Mouse (Mus musculus) liver, embryonic 12.5 days (tissue): ENCODE measurements around the gene Vps39. TPM values are rescaled to one million over a fixed set of nuclear protein-coding genes. Genes with fewer than 3 reads are reported as not detected.

ENCODE experiments used
- ATAC-seq: fragments of 200-750 bp; cut with Nextera tagmentation; 2 replicates; pipeline ENCODE4 v1.8.0; 2017; ENCODE audit warnings: moderate number of reproducible peaks, mild to moderate bottlenecking, moderate library complexity
- H3K27ac ChIP-seq: fragments of 300-500 bp; sonication (generic); 2 replicates; pipeline ENCODE4 v1.5.1; 2016; ENCODE audit warnings: mild to moderate bottlenecking
- H3K27me3 ChIP-seq: fragments of 300-500 bp; sonication (generic); replicated peaks from 2 replicates; pipeline ENCODE4 v1.6.1; 2016; ENCODE audit warnings: mild to moderate bottlenecking, moderate library complexity
- H3K36me3 ChIP-seq: fragments of 300-500 bp; sonication (generic); 2 replicates; pipeline ENCODE4 v1.6.1; 2016; ENCODE audit warnings: mild to moderate bottlenecking, moderate library complexity
- H3K4me1 ChIP-seq: fragments of 300-500 bp; sonication (generic); 2 replicates; pipeline ENCODE4 v1.6.1; 2016
- H3K4me2 ChIP-seq: fragments of 300-500 bp; sonication (generic); 2 replicates; pipeline ENCODE4 v1.6.1; 2016; ENCODE audit warnings: mild to moderate bottlenecking, moderate library complexity
- H3K4me3 ChIP-seq: fragments of 300-500 bp; sonication (generic); 2 replicates; pipeline ENCODE4 v1.5.1; 2016; ENCODE audit warnings: mild to moderate bottlenecking, moderate library complexity
- H3K9ac ChIP-seq: fragments of 300-500 bp; sonication (generic); 2 replicates; pipeline ENCODE4 v1.6.1; 2016; ENCODE audit warnings: mild to moderate bottlenecking, moderate library complexity
- H3K9me3 ChIP-seq: fragments of 300-500 bp; sonication (generic); replicated peaks from 2 replicates; pipeline ENCODE4 v1.6.1; 2016; ENCODE audit warnings: mild to moderate bottlenecking, moderate library complexity
- WGBS: fragments of 180-500 bp; shearing (Covaris S2); methylation state at CpG from one replicate; pipeline ENCODE4 v1.1.7; 2016; ENCODE audit not compliant: insufficient replicate concordance; 5-methylcytosine and 5-hydroxymethylcytosine counted together
- polyA plus RNA-seq: library from polyadenylated mRNA; unstranded; fragments of >200 nt; fragmentation: Nextera tagmentation; extraction: Ambion mirVana; gene quantifications from 2 replicates; pipeline ENCODE4 v1.2.1, GENCODE M21; 2016

Gene Vps39
- 11.5 and 12.2 TPM in 2 replicates for polyA plus RNA-seq

GRCm38 (mm10) chr2:120352682-120353646, at the start of gene Vps39:
Gene Vps39 (minus strand): TSS chr2:120353137.
- Histone ChIP-seq H3K9ac (peak within 1 kb of the TSS; percentile 93), H3K9me3 (no peaks in the 10 kb centered on the region), H3K27ac (peak within 1 kb of the TSS; percentile 68), H3K4me2 (peak within 1 kb of the TSS; percentile 85), H3K4me3 (peak within 1 kb of the TSS; percentile 98), H3K4me1 (peaks cover 24% of the 10 kb centered on the region), H3K27me3 (no peaks in the 10 kb centered on the region), H3K36me3 (peaks cover 54% of the 10 kb centered on the region)
- peak; percentile 88 for ATAC-seq
- WGBS = 9% methylated on average over 44 of the region's 44 CpGs

- Histone ChIP-seq H3K4me1 (peaks cover 18% of the 10 kb centered on the region), H3K9ac (no peak overlapping the region), H3K27ac (no peak overlapping the region), H3K36me3 (peaks cover 63% of the 10 kb centered on the region), H3K4me2 (no peak overlapping the region), H3K9me3 (no peaks in the 10 kb centered on the region), H3K27me3 (no peaks in the 10 kb centered on the region), H3K4me3 (no peak overlapping the region)
- no peak for ATAC-seq
- 90% methylated on average over 1 of the region's 1 CpGs for WGBS
Measured at GRCm38 (mm10) chr2:120397951-120398350, 45.0 kb upstream of the Vps39 start.

GRCm38 (mm10) chr2:120392406-120392805, 39.5 kb upstream of the Vps39 start:
- ATAC-seq = no peak
- Histone ChIP-seq H3K4me1 (no peaks in the 10 kb centered on the region), H3K36me3 (peaks cover 85% of the 10 kb centered on the region), H3K9me3 (no peaks in the 10 kb centered on the region), H3K4me3 (no peak overlapping the region), H3K4me2 (no peak overlapping the region), H3K9ac (no peak overlapping the region), H3K27ac (no peak overlapping the region), H3K27me3 (no peaks in the 10 kb centered on the region)

GRCm38 (mm10) chr2:120390934-120391333, 38.0 kb upstream of the Vps39 start:
- 74% methylated on average over 1 of the region's 1 CpGs for WGBS
- no peaks in the 10 kb centered on the region for H3K4me1 ChIP-seq
- no peak for ATAC-seq
- no peak overlapping the region for H3K4me3 ChIP-seq
- H3K27me3 ChIP-seq = no peaks in the 10 kb centered on the region
- no peak overlapping the region for H3K4me2 ChIP-seq
- H3K9ac ChIP-seq = no peak overlapping the region
- H3K9me3 ChIP-seq = no peaks in the 10 kb centered on the region
- H3K27ac ChIP-seq = no peak overlapping the region
- peaks cover 85% of the 10 kb centered on the region for H3K36me3 ChIP-seq

- no peak overlapping the region for H3K9ac ChIP-seq
- WGBS = 69% methylated on average over 3 of the region's 3 CpGs
- H3K4me3 ChIP-seq = no peak overlapping the region
- no peak overlapping the region for H3K4me2 ChIP-seq
- no peak overlapping the region for H3K27ac ChIP-seq
- H3K27me3 ChIP-seq = no peaks in the 10 kb centered on the region
- no peaks in the 10 kb centered on the region for H3K9me3 ChIP-seq
- peaks cover 85% of the 10 kb centered on the region for H3K36me3 ChIP-seq
- no peak for ATAC-seq
- no peaks in the 10 kb centered on the region for H3K4me1 ChIP-seq
Measured at GRCm38 (mm10) chr2:120389376-120389775, 36.4 kb upstream of the Vps39 start.

GRCm38 (mm10) chr2:120387291-120387690, 34.4 kb upstream of the Vps39 start:
- H3K36me3 ChIP-seq = peaks cover 86% of the 10 kb centered on the region
- no peak overlapping the region for H3K27ac ChIP-seq
- H3K9ac ChIP-seq = no peak overlapping the region
- 81% methylated on average over 1 of the region's 1 CpGs for WGBS
- no peaks in the 10 kb centered on the region for H3K4me1 ChIP-seq
- H3K27me3 ChIP-seq = no peaks in the 10 kb centered on the region
- H3K4me2 ChIP-seq = no peak overlapping the region
- no peak for ATAC-seq
- H3K4me3 ChIP-seq = no peak overlapping the region
- no peaks in the 10 kb centered on the region for H3K9me3 ChIP-seq

- no peaks in the 10 kb centered on the region for H3K9me3 ChIP-seq
- no peak overlapping the region for H3K4me3 ChIP-seq
- 89% methylated on average over 1 of the region's 1 CpGs for WGBS
- H3K27ac ChIP-seq = no peak overlapping the region
- no peak for ATAC-seq
- H3K36me3 ChIP-seq = peaks cover 92% of the 10 kb centered on the region
- no peak overlapping the region for H3K4me2 ChIP-seq
- no peak overlapping the region for H3K9ac ChIP-seq
- no peaks in the 10 kb centered on the region for H3K27me3 ChIP-seq
- H3K4me1 ChIP-seq = no peaks in the 10 kb centered on the region
Measured at GRCm38 (mm10) chr2:120386264-120386663, 33.3 kb upstream of the Vps39 start.

- H3K9me3 ChIP-seq = no peaks in the 10 kb centered on the region
- no peak overlapping the region for H3K4me2 ChIP-seq
- no peak for ATAC-seq
- H3K4me1 ChIP-seq = no peaks in the 10 kb centered on the region
- no peak overlapping the region for H3K27ac ChIP-seq
- H3K27me3 ChIP-seq = no peaks in the 10 kb centered on the region
- 85% methylated on average over 4 of the region's 4 CpGs for WGBS
- H3K4me3 ChIP-seq = no peak overlapping the region
- no peak overlapping the region for H3K9ac ChIP-seq
- H3K36me3 ChIP-seq = peaks cover 90% of the 10 kb centered on the region
Measured at GRCm38 (mm10) chr2:120373858-120374257, 20.9 kb upstream of the Vps39 start.

DNA sequence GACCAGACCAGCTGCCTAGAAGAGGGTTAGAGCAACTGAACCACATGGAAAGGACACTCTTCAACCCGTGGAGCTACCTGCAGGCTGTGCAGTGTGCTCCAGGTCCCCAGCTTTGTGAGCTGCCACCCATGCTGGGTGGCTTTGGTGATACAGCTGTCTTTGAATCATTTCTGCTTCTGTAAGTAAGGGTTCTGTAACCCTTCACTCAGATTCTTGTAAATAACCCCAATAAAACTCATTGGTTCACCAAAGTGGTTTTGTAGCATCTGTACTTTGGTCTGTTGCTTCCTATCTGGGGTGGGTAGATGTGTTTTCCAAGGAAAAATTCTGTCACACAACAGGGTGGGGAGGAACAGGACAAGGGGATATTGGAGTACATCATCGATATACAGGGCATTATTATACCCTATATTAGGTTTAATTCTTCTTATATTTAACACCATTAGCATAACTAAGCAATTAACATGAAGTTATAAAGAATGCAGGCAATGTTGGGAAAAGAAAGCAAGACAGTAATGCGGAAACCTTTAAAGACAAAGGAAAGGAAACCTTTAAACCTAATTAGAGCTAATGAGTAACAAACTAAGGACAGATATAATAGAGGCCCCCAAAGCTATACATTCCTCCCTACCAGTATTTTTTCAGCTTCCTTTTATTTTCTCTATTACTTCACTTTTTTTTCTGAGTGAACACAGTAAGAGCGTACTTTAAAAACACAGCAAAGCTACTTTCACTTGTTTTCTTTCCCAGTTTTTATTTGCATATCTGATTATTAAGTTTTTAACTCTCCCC, 14.7 kb upstream of the Vps39 start:
- Histone ChIP-seq H3K9ac (no peak overlapping the region), H3K4me3 (no peak overlapping the region), H3K27ac (no peak overlapping the region), H3K4me1 (no peaks in the 10 kb centered on the region), H3K27me3 (no peaks in the 10 kb centered on the region), H3K4me2 (no peak overlapping the region), H3K9me3 (no peaks in the 10 kb centered on the region), H3K36me3 (peaks cover 83% of the 10 kb centered on the region)
- WGBS = 88% methylated on average over 4 of the region's 4 CpGs
- no peak for ATAC-seq

DNA sequence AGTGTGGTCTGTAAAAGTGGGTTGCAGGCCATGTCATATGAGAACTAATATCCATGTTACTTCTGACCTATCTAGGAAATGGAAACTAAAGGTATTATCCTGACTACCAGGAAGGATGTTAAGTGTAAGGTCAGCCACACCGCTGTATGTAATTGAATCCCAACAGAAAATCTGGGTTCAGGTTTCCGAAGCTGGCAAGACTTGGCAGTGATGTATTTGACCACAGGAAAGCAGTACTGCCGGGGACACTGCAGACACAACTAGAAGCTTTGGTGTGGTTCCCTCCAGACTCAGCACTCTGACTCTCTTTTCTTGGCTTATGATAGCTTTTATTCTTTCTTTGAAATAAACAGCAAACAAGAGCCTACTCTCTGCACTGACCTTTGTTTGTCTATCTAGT, 13.6 kb upstream of the Vps39 start:
- H3K27ac ChIP-seq = no peak overlapping the region
- H3K36me3 ChIP-seq = peaks cover 83% of the 10 kb centered on the region
- H3K4me3 ChIP-seq = no peak overlapping the region
- ATAC-seq = no peak
- no peak overlapping the region for H3K4me2 ChIP-seq
- WGBS = 80% methylated on average over 3 of the region's 3 CpGs
- no peaks in the 10 kb centered on the region for H3K27me3 ChIP-seq
- no peaks in the 10 kb centered on the region for H3K9me3 ChIP-seq
- H3K4me1 ChIP-seq = no peaks in the 10 kb centered on the region
- H3K9ac ChIP-seq = no peak overlapping the region

- Histone ChIP-seq H3K4me2 (no peak overlapping the region), H3K27me3 (no peaks in the 10 kb centered on the region), H3K4me1 (no peaks in the 10 kb centered on the region), H3K27ac (no peak overlapping the region), H3K36me3 (peaks cover 81% of the 10 kb centered on the region), H3K4me3 (no peak overlapping the region), H3K9me3 (no peaks in the 10 kb centered on the region), H3K9ac (no peak overlapping the region)
- ATAC-seq = no peak
- WGBS = 67% methylated on average over 1 of the region's 1 CpGs
Measured at GRCm38 (mm10) chr2:120360425-120360824, 7.5 kb upstream of the Vps39 start.

- Histone ChIP-seq H3K36me3 (peaks cover 55% of the 10 kb centered on the region), H3K27me3 (no peaks in the 10 kb centered on the region), H3K4me3 (no peak overlapping the region), H3K9ac (no peak overlapping the region), H3K4me1 (peaks cover 24% of the 10 kb centered on the region), H3K9me3 (no peaks in the 10 kb centered on the region), H3K4me2 (peak overlapping the region; percentile 85; the same call in 1 of the 2 replicates), H3K27ac (no peak overlapping the region)
- ATAC-seq = no peak
- 72% methylated on average over 5 of the region's 5 CpGs for WGBS
Measured at GRCm38 (mm10) chr2:120351321-120351720, 1.6 kb downstream of the Vps39 start.
